Mouse (Mus musculus) neural tube, embryonic 15.5 days (tissue): Measurements from ENCODE around the gene Robo2. TPM values are rescaled to one million over a fixed set of nuclear protein-coding genes. Genes with fewer than 3 reads are reported as not detected.

Experiments
- ATAC-seq: fragments of 200-750 bp; cut with Nextera tagmentation; 2 replicates; pipeline ENCODE4 v1.8.0; 2017; ENCODE audit warnings: mild to moderate bottlenecking, moderate TSS enrichment, moderate library complexity; ENCODE audit not compliant: low FRiP score
- H3K27ac ChIP-seq: fragments of 300-500 bp; sonication (generic); replicated peaks from 2 replicates; pipeline ENCODE4 v1.5.1; 2015; ENCODE audit warnings: mild to moderate bottlenecking, inconsistent platforms
- H3K27me3 ChIP-seq: fragments of 300-500 bp; sonication (generic); replicated peaks from 2 replicates; pipeline ENCODE4 v1.6.1; 2015; ENCODE audit warnings: inconsistent platforms
- H3K36me3 ChIP-seq: fragments of 300-500 bp; sonication (generic); 2 replicates; pipeline ENCODE4 v1.6.1; 2015; ENCODE audit warnings: inconsistent platforms
- H3K4me1 ChIP-seq: fragments of 300-500 bp; sonication (generic); 2 replicates; pipeline ENCODE4 v1.6.1; 2015; ENCODE audit warnings: inconsistent platforms
- H3K4me2 ChIP-seq: fragments of 300-500 bp; sonication (generic); 2 replicates; pipeline ENCODE4 v1.6.1; 2015; ENCODE audit warnings: inconsistent platforms, mild to moderate bottlenecking, moderate library complexity
- H3K4me3 ChIP-seq: fragments of 300-500 bp; sonication (generic); replicated peaks from 2 replicates; pipeline ENCODE4 v1.5.1; 2015; ENCODE audit warnings: mild to moderate bottlenecking, inconsistent platforms
- H3K9ac ChIP-seq: fragments of 300-500 bp; sonication (generic); replicated peaks from 2 replicates; pipeline ENCODE4 v1.6.1; 2015; ENCODE audit warnings: mild to moderate bottlenecking, inconsistent platforms
- H3K9me3 ChIP-seq: fragments of 300-500 bp; sonication (generic); replicated peaks from 2 replicates; pipeline ENCODE4 v1.6.1; 2016; ENCODE audit warnings: inconsistent platforms
- WGBS: fragments of 180-500 bp; shearing (Covaris S2); methylation state at CpG from one replicate; pipeline ENCODE4 v1.1.7; 2015; ENCODE audit warnings: mixed read lengths; 5-methylcytosine and 5-hydroxymethylcytosine counted together
- polyA plus RNA-seq: library from polyadenylated mRNA; unstranded; fragments of >200 nt; fragmentation: Nextera tagmentation; extraction: Ambion mirVana; gene quantifications from 2 replicates; pipeline ENCODE4 v1.2.1, GENCODE M21; 2015

Robo2 gene
- polyA plus RNA-seq, 1 experiment from 2014 or later = 87.3 TPM

DNA sequence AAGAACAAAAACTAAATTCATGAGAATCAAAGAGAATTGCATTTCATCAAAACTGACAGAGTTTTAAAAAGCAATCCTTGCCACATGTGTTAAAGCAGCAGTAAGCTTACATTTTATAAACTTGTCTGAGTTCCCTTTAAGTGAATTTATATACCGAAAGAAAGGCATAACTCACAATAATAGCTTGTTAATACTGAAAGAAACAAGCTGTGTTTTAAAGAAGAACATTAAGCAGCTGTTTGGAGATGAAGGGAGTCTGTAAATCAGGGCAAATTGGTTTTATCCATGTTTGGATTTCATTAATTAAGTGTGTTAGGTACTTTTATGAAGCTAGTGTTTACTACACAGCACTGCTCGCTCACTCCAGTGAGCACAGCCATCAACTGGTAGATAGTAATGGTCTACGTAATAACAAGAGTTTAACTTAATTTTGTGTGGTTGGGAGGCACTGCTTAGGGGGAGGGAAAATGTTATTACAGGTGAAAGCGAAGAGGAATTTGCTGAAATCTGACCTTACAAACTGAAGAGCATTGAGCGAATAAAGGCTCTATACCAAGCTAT lies 447.2 kb downstream of the Robo2 start:
- H3K27me3 ChIP-seq = no peaks in the 10 kb centered on the region
- no peaks in the 10 kb centered on the region for H3K4me1 ChIP-seq
- H3K4me3 ChIP-seq = no peak overlapping the region
- no peaks in the 10 kb centered on the region for H3K9me3 ChIP-seq
- ATAC-seq = no peak
- H3K9ac ChIP-seq = no peak overlapping the region
- no peaks in the 10 kb centered on the region for H3K36me3 ChIP-seq
- no peak overlapping the region for H3K4me2 ChIP-seq
- 63% methylated on average over 5 of the region's 5 CpGs for WGBS
- H3K27ac ChIP-seq = no peak overlapping the region

DNA sequence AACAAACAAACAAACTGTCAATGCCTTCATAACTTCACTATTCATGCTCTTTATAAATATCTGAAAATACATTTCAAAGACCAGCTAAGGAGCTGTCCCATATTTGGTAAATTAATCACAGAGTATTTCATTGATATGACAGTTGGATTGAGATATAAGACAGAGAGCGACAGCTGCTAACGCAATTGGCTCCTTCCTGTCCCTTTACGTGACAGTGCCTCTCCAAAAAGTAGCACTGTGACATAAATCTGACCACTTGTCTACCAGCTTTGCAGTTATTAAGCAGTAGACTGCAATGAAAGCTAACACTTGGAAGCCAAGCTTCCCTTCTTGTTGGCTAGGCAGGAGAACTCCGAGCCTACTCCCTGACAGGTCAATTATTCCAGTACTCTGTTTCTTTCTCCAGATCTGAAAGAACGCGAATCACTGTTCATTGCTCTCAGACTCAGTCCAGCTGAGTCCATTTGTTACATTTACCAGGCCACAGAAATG lies 452.1 kb downstream of the Robo2 start:
- WGBS = 76% methylated on average over 6 of the region's 6 CpGs
- no peak overlapping the region for H3K4me3 ChIP-seq
- no peak for ATAC-seq

DNA sequence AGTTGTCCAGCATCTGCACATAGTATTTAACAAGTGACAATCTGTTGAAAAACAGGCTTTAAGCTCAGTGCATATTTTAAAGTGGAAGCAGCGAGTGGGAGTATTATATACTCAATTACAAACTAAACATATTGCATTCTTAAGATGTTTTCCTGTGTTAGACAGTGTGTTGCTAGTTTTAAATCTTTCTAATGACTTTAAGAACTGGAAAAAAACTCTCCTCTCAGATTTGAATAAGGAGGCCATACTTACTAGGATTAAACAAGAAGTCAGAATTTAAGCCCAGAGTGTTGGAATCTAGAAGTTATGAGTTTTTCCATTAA lies 453.1 kb downstream of the Robo2 start:
- Histone ChIP-seq H3K9ac (no peak overlapping the region), H3K27ac (no peak overlapping the region), H3K4me2 (no peak overlapping the region), H3K36me3 (no peaks in the 10 kb centered on the region), H3K4me3 (no peak overlapping the region), H3K4me1 (no peaks in the 10 kb centered on the region), H3K9me3 (no peaks in the 10 kb centered on the region), H3K27me3 (no peaks in the 10 kb centered on the region)
- WGBS = 73% methylated on average over 1 of the region's 1 CpGs
- ATAC-seq = no peak

More for the DNA sequence above, 452.1 kb downstream of the Robo2 start:
- no peaks in the 10 kb centered on the region for H3K9me3 ChIP-seq
- H3K9ac ChIP-seq = no peak overlapping the region
- H3K27me3 ChIP-seq = no peaks in the 10 kb centered on the region
- H3K27ac ChIP-seq = no peak overlapping the region
- no peak overlapping the region for H3K4me2 ChIP-seq
- no peaks in the 10 kb centered on the region for H3K4me1 ChIP-seq
- no peaks in the 10 kb centered on the region for H3K36me3 ChIP-seq

DNA sequence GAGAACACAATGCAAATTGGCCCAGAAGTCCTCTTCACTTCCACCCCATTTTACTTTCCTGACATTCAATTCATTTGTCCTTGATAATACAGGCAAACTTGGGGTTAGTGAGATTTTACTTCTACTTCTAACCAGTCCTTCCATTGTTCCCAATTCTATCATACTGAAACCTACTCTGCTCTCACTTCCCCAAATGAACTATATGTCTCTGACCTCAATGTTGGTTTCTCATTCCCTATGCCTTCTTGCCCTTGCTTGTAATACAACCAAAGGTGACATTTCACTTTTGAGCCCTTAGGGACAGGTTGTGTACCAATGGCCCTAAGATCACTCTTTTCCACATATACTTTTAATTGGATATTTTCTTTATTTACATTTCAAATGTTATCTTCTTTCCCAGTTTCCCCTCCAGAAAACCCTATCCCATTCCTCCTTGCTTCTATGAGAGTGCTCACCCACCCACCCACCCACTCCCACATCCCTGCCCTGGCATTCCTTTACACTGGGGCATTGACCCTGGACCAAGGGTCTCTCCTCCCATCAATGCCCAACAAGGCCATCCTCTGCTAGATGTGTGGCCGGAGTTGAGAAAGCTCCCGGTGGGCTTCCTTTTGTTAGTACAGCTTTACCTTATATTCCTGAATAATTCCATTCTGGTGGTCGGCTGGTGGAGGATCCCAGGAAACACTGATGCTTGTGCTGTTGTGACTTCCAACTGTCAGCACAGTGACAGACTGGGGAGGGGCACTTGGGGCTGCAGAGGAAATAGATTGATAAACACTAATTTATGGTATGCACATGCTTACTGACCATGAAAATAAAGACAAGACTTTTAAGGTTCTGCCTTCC lies 453.7 kb downstream of the Robo2 start:
- WGBS = 78% methylated on average over 3 of the region's 3 CpGs
- H3K9me3 ChIP-seq = no peaks in the 10 kb centered on the region

DNA sequence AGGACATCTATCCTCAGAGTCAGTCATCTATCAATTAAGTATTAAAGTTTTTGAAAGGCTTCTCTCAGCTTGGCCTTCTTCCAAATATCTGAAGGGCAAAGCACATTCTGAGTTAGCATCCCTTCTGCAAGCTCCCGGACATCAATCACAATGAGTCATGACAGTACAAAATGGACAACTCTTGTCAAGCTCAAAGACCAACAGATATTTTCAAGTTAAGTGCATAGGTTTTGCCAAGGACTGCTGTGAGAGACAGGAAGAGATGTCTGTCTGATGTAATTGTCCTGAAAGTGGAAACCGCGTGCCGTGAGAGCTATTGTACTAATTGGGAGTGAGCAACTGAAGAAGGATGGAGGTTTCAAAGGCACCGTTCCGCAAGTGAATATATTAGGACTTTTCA lies 465.5 kb downstream of the Robo2 start:
- no peak for ATAC-seq
- 68% methylated on average over 6 of the region's 6 CpGs for WGBS
- Histone ChIP-seq H3K27me3 (no peaks in the 10 kb centered on the region), H3K4me3 (no peak overlapping the region), H3K4me1 (no peaks in the 10 kb centered on the region), H3K9me3 (no peaks in the 10 kb centered on the region), H3K9ac (no peak overlapping the region), H3K4me2 (no peak overlapping the region), H3K27ac (no peak overlapping the region), H3K36me3 (no peaks in the 10 kb centered on the region)

More for the DNA sequence above, 453.7 kb downstream of the Robo2 start:
- ATAC-seq = no peak
- Histone ChIP-seq H3K27ac (no peak overlapping the region), H3K36me3 (no peaks in the 10 kb centered on the region), H3K4me1 (no peaks in the 10 kb centered on the region), H3K4me3 (no peak overlapping the region), H3K27me3 (no peaks in the 10 kb centered on the region), H3K4me2 (no peak overlapping the region), H3K9ac (no peak overlapping the region)

DNA sequence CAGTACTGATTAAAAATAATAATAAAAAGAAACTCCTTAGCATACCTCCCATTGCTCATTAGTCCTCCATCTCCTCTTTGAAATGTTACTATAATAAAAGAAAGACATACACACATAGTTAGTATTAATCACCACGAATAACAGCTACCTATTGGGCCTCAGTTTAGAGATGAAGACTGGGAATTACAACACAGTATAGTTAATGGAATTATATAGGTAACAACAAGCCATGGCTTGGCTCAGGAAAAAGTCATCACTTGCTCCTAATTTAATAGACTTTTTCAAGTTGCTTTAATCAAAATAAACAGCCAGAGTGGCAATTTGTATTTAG lies 471.4 kb downstream of the Robo2 start:
- H3K4me3 ChIP-seq = no peak overlapping the region
- 44% methylated on average over 1 of the region's 1 CpGs for WGBS
- H3K36me3 ChIP-seq = no peaks in the 10 kb centered on the region
- no peak overlapping the region for H3K9ac ChIP-seq
- no peaks in the 10 kb centered on the region for H3K9me3 ChIP-seq
- H3K27me3 ChIP-seq = no peaks in the 10 kb centered on the region
- peak; percentile 77 for ATAC-seq
- no peaks in the 10 kb centered on the region for H3K4me1 ChIP-seq
- no peak overlapping the region for H3K27ac ChIP-seq
- no peak overlapping the region for H3K4me2 ChIP-seq

DNA sequence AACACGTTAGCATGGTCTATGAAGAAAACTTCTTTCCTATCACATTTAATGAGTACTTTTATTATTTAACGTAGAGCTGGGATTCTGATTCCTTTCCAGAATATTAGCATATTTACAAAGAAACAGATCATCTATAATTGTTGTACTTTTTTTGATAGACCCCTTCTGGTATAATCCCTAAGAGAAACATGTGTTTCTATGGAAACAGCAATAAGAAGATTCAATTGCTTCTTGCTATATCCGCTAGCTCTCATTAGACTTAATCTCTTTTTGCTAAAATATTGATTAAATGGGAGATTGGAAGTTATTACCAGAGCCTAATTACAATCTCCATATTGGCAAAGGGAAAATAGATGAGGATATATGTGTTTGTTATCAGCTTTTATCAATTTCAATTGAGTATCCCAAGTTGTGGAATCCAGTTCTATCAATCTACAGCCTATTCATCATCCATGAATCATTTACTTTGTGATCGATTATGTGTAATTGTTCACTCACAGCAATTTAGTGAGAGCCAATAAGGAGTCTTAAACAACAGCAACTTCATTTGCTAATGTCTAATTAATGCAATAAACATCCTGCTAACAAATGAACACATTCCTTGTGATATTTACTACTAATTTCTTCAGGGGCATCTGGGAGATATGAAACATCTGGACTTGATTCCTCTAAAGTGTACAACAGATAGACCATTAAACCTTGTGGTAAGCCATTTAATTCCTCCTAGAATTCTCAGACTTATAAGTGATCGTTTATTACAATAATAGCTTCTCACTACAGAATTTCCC lies 472.0 kb downstream of the Robo2 start:
- no peak overlapping the region for H3K4me2 ChIP-seq
- no peaks in the 10 kb centered on the region for H3K36me3 ChIP-seq
- WGBS = 48% methylated on average over 5 of the region's 5 CpGs
- H3K4me1 ChIP-seq = no peaks in the 10 kb centered on the region
- no peaks in the 10 kb centered on the region for H3K27me3 ChIP-seq
- peak; percentile 86 for ATAC-seq
- no peak overlapping the region for H3K9ac ChIP-seq
- H3K4me3 ChIP-seq = no peak overlapping the region
- no peaks in the 10 kb centered on the region for H3K9me3 ChIP-seq
- H3K27ac ChIP-seq = no peak overlapping the region

DNA sequence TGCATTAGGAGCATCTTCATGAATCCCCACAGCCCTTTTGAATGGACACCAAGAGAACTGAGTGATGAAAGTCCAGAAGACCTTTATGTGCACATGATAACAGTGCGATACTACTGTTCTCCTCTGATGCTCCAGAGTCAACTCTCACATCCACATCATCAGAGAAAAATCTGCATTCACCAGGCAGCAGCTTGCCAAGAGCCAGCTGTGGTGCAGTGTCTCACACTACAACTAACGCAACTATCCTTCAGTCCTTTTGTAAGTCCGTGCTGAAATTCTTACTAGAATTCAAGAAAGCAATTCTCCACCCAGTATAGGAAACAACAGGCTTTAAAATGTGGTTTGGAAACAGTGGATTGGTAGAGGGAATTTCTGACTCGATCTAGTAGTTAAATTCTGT lies 481.3 kb downstream of the Robo2 start:
- Histone ChIP-seq H3K4me3 (no peak overlapping the region), H3K27me3 (no peaks in the 10 kb centered on the region), H3K4me1 (no peaks in the 10 kb centered on the region), H3K36me3 (0 out of 2 replicates have a peak, but pooled peaks cover 8% of the 10 kb centered on the region), H3K4me2 (no peak overlapping the region), H3K9me3 (no peaks in the 10 kb centered on the region), H3K9ac (no peak overlapping the region), H3K27ac (no peak overlapping the region)
- ATAC-seq = no peak
- WGBS = 91% methylated on average over 4 of the region's 4 CpGs

DNA sequence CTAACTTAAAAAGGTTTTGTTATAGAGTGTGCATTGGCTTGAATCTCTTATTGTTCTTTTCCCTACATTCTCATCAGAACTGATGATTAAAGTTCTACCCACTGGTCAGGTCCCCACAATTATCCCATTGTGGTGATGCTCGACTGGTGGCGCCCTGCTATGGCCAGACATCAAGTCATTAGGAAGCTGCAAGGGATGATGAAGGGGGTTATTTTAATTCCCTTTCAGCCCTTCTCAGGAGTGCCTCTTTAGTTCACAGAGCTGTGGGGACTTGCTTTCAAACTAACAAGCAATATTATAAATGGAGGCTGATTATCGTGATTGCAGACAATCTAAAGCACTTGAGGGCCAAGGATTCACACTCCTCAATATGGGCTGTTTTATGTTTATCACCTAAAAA lies 484.1 kb downstream of the Robo2 start:
- no peak overlapping the region for H3K27ac ChIP-seq
- H3K9me3 ChIP-seq = no peaks in the 10 kb centered on the region
- 0 out of 2 replicates have a peak, but pooled peaks cover 2% of the 10 kb centered on the region for H3K36me3 ChIP-seq
- no peak overlapping the region for H3K4me2 ChIP-seq
- no peak for ATAC-seq
- WGBS = 67% methylated on average over 3 of the region's 3 CpGs
- no peak overlapping the region for H3K9ac ChIP-seq
- H3K4me1 ChIP-seq = no peaks in the 10 kb centered on the region
- no peaks in the 10 kb centered on the region for H3K27me3 ChIP-seq
- H3K4me3 ChIP-seq = no peak overlapping the region

DNA sequence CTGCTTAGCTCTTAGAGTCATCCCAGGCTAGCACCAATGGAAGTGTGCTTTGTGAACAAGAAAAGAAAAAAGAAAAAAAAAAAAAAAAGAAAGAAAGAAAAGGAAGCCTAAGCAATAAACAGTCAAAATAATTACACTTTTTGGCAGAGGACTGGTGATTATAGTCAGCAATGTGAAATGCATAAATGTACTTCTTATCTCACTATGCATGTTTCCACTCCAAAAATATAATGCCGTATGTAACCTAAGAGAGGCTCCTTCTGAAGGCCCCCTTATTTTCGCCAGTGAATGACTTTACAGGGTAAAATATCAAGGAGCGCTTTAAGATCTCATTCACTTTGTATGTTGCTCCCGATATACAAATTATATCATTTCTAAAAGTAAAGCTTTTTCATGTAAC lies 496.2 kb downstream of the Robo2 start:
- no peak overlapping the region for H3K4me3 ChIP-seq
- H3K36me3 ChIP-seq = peaks cover 2% of the 10 kb centered on the region; the same call in 1 of the 2 replicates
- no peak overlapping the region for H3K27ac ChIP-seq
- H3K9ac ChIP-seq = no peak overlapping the region
- WGBS = 93% methylated on average over 4 of the region's 4 CpGs
- ATAC-seq = no peak
- no peaks in the 10 kb centered on the region for H3K9me3 ChIP-seq
- no peaks in the 10 kb centered on the region for H3K27me3 ChIP-seq
- no peaks in the 10 kb centered on the region for H3K4me1 ChIP-seq
- no peak overlapping the region for H3K4me2 ChIP-seq

DNA sequence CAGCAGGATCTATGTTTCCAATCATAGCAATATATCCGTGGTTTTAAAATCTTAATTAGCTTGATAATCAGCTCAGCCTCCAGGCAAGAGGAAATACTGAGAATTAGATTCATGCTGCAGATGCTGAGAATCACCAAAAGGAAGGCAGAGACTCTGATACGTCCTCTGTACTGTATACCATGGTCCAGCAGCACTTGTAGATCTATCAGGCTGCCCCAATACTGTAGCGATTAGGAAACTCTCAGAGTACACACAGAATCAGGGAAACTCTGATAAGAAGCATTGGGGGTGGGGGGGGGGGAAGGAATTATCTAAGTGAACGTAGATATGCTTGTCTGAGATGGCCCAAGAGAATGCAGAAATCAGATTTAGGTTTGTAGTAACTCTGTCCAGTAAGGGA lies 496.7 kb downstream of the Robo2 start:
- no peak for ATAC-seq
- H3K4me1 ChIP-seq = no peaks in the 10 kb centered on the region
- WGBS = 80% methylated on average over 4 of the region's 4 CpGs

DNA sequence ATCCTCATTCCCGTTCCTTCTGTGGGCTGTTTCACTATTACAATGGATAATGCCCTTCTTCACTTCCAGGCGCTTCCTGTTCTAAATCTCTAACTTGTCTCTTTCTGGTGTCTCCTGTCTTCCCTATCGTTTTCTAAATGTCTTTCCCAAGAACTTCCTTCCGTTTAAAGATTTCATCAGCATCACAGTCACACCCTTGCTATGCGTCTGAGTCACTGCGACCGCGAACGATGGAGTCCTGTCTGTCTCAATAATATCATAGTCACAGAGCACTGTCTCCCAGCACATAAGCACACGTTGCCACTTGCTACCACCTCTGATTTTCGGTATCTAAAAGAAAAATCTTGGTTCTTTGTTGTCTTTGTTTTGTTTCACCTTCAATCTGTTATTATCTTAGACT lies 503.1 kb downstream of the Robo2 start:
- H3K4me2 ChIP-seq = no peak overlapping the region
- H3K27ac ChIP-seq = no peak overlapping the region
- H3K36me3 ChIP-seq = peaks cover 5% of the 10 kb centered on the region; the same call in 1 of the 2 replicates
- no peak overlapping the region for H3K9ac ChIP-seq
- H3K27me3 ChIP-seq = no peaks in the 10 kb centered on the region
- H3K4me3 ChIP-seq = no peak overlapping the region
- 91% methylated on average over 11 of the region's 11 CpGs for WGBS
- no peak for ATAC-seq
- no peaks in the 10 kb centered on the region for H3K9me3 ChIP-seq
- no peaks in the 10 kb centered on the region for H3K4me1 ChIP-seq

More for the DNA sequence above, 496.7 kb downstream of the Robo2 start:
- Histone ChIP-seq H3K4me3 (no peak overlapping the region), H3K4me2 (no peak overlapping the region), H3K27me3 (no peaks in the 10 kb centered on the region), H3K9ac (no peak overlapping the region), H3K27ac (no peak overlapping the region), H3K9me3 (no peaks in the 10 kb centered on the region), H3K36me3 (no peaks in the 10 kb centered on the region)
